Mouse (Mus musculus): ENCODE results near the gene Calr4. TPM values are rescaled to one million over a fixed set of nuclear protein-coding genes. Genes with fewer than 3 reads are reported as not detected.

Calr4 gene
- total and polyA plus RNA-seq, 2 experiments, result not detected

DNA sequence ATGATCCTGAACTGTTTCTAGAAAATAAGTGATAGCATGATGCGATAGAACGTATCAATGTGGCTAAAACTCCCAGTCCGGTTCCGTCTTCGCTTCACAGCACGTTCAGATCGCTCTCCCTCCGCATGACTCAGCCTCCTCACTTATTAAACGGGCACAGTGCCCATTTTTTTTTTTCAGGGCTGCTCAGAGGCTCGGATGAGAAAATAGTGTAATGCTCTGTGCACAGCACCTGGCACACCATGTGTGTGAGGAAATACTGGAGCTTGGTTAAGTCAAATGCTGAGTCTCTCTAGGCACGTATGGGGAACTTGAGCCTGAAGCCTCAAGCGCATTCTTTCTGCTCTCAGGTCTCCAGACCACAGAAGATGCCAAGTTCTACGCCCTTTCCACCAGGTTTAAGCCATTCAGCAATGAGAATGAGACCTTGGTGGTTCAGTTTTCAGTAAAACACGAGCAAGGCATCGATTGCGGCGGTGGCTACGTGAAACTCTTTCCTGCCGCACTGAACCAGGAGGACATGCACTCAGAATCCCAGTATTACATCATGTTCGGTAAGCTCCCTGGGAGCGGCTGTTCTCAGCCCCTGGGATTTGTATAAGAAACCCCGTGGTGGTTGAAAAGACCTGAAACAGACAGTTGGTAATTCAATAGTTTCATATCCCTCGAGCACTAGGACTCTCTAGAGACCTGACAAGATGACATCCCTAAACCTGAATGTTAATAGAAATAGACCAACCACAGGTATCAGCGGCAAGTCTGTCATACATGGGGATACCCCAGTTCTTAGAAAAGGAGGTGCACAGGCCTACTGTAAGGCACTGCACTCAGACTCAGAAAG is 4.4 kb downstream of the Calr4 start:
- Histone ChIP-seq H3K27ac (replicated peaks; ENCODE audit: insufficient read depth, low read depth, low read length) (no peak overlapping the region), H3K27me3 (ENCODE audit: control insufficient read depth, insufficient read depth, low read length) (no peaks in the 10 kb centered on the region), H3K79me2 (ENCODE audit: control insufficient read depth, insufficient read depth, low read length) (no peaks in the 10 kb centered on the region), H3K4me3 (ENCODE audit: insufficient read depth, low read depth, low read length) (no peak overlapping the region), H3K9ac (ENCODE audit: low read depth, low read length) (no peak overlapping the region), H3K36me3 (ENCODE audit: control insufficient read depth, insufficient read depth, low read length) (no peaks in the 10 kb centered on the region), H3K4me1 (ENCODE audit: control insufficient read depth, insufficient read depth, low read length) (no peaks in the 10 kb centered on the region)
- no peak for DNase-seq (ENCODE audit: extremely low read depth, low read depth, low spot score)
- 90% methylated on average over 24 of the region's 24 CpGs for WGBS
- TF ChIP-seq POLR2A (IDR thresholded peaks at IDR 0.05; ENCODE audit: extremely low read depth, insufficient read depth, low read length), result no peak
- no peak for TF ChIP-seq CTCF (IDR thresholded peaks at IDR 0.05; ENCODE audit: low read depth, low read length)

- Histone ChIP-seq H3K4me1 (ENCODE audit: control insufficient read depth, insufficient read depth, low read length) (no peaks in the 10 kb centered on the region), H3K27me3 (ENCODE audit: control insufficient read depth, insufficient read depth, low read length) (no peaks in the 10 kb centered on the region), H3K79me2 (ENCODE audit: control insufficient read depth, insufficient read depth, low read length) (no peaks in the 10 kb centered on the region), H3K27ac (replicated peaks; ENCODE audit: insufficient read depth, low read depth, low read length) (no peak overlapping the region), H3K4me3 (ENCODE audit: insufficient read depth, low read depth, low read length) (no peak overlapping the region), H3K9ac (ENCODE audit: low read depth, low read length) (no peak overlapping the region), H3K36me3 (ENCODE audit: control insufficient read depth, insufficient read depth, low read length) (no peaks in the 10 kb centered on the region)
- no peak for DNase-seq (ENCODE audit: extremely low read depth, low read depth, low spot score)
- no peak for TF ChIP-seq CTCF (IDR thresholded peaks at IDR 0.05; ENCODE audit: low read depth, low read length)
- no peak for TF ChIP-seq POLR2A (IDR thresholded peaks at IDR 0.05; ENCODE audit: extremely low read depth, insufficient read depth, low read length)
These were observed 6.9 kb downstream of the Calr4 start for GRCm38 (mm10) chr4:109241221-109241620.

GRCm38 (mm10) chr4:109241934-109242333 is 7.6 kb downstream of the Calr4 start:
- no peak for DNase-seq (ENCODE audit: extremely low read depth, low read depth, low spot score)
- 82% methylated on average over 4 of the region's 4 CpGs for WGBS
- TF ChIP-seq POLR2A (IDR thresholded peaks at IDR 0.05; ENCODE audit: extremely low read depth, insufficient read depth, low read length) (no peak), CTCF (IDR thresholded peaks at IDR 0.05; ENCODE audit: low read depth, low read length) (no peak)
- Histone ChIP-seq H3K4me3 (ENCODE audit: insufficient read depth, low read depth, low read length) (no peak overlapping the region), H3K27ac (replicated peaks; ENCODE audit: insufficient read depth, low read depth, low read length) (no peak overlapping the region), H3K36me3 (ENCODE audit: control insufficient read depth, insufficient read depth, low read length) (no peaks in the 10 kb centered on the region), H3K79me2 (ENCODE audit: control insufficient read depth, insufficient read depth, low read length) (no peaks in the 10 kb centered on the region), H3K4me1 (ENCODE audit: control insufficient read depth, insufficient read depth, low read length) (no peaks in the 10 kb centered on the region), H3K9ac (ENCODE audit: low read depth, low read length) (no peak overlapping the region), H3K27me3 (ENCODE audit: control insufficient read depth, insufficient read depth, low read length) (no peaks in the 10 kb centered on the region)

DNA sequence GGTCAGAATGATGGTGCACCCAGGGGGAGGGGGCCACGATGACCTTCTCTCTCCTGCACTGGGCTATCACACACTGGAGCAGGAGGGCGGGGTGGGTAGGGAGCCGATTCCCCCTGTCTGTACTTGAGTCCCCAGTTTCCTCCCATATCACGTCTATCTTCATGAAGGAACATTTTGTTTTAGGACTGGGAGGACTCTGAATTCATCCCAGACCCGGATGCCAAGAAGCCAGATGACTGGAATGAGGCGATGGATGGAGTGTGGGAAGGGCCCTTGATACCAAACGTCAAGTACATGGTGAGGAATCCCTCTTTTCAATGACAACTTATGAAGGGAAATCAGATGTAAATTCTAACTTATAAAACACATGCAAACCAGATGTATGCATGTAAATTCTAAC is 10.2 kb downstream of the Calr4 start:
- DNase-seq (ENCODE audit: extremely low read depth, low read depth, low spot score), result no peak
- 78% methylated on average over 7 of the region's 7 CpGs for WGBS
- no peak overlapping the region for H3K9ac ChIP-seq (ENCODE audit: low read depth, low read length)
- no peaks in the 10 kb centered on the region for H3K36me3 ChIP-seq (ENCODE audit: control insufficient read depth, insufficient read depth, low read length)
- H3K27me3 ChIP-seq (ENCODE audit: control insufficient read depth, insufficient read depth, low read length), result no peaks in the 10 kb centered on the region
- TF ChIP-seq POLR2A (IDR thresholded peaks at IDR 0.05; ENCODE audit: extremely low read depth, insufficient read depth, low read length) (no peak), CTCF (IDR thresholded peaks at IDR 0.05; ENCODE audit: low read depth, low read length) (no peak)
- no peaks in the 10 kb centered on the region for H3K4me1 ChIP-seq (ENCODE audit: control insufficient read depth, insufficient read depth, low read length)
- no peaks in the 10 kb centered on the region for H3K79me2 ChIP-seq (ENCODE audit: control insufficient read depth, insufficient read depth, low read length)
- no peak overlapping the region for H3K27ac ChIP-seq (replicated peaks; ENCODE audit: insufficient read depth, low read depth, low read length)
- H3K4me3 ChIP-seq (ENCODE audit: insufficient read depth, low read depth, low read length), result no peak overlapping the region

- Histone ChIP-seq H3K4me3 (ENCODE audit: insufficient read depth, low read depth, low read length) (no peak overlapping the region), H3K9ac (ENCODE audit: low read depth, low read length) (no peak overlapping the region), H3K4me1 (ENCODE audit: control insufficient read depth, insufficient read depth, low read length) (no peaks in the 10 kb centered on the region), H3K36me3 (ENCODE audit: control insufficient read depth, insufficient read depth, low read length) (no peaks in the 10 kb centered on the region), H3K27me3 (ENCODE audit: control insufficient read depth, insufficient read depth, low read length) (no peaks in the 10 kb centered on the region), H3K27ac (replicated peaks; ENCODE audit: insufficient read depth, low read depth, low read length) (no peak overlapping the region), H3K79me2 (ENCODE audit: control insufficient read depth, insufficient read depth, low read length) (no peaks in the 10 kb centered on the region)
- no peak for DNase-seq (ENCODE audit: extremely low read depth, low read depth, low spot score)
- no peak for TF ChIP-seq POLR2A (IDR thresholded peaks at IDR 0.05; ENCODE audit: extremely low read depth, insufficient read depth, low read length)
- TF ChIP-seq CTCF (IDR thresholded peaks at IDR 0.05; ENCODE audit: low read depth, low read length), result no peak
- WGBS, result 78% methylated on average over 6 of the region's 6 CpGs
These were observed 10.8 kb downstream of the Calr4 start for GRCm38 (mm10) chr4:109245016-109245620.

DNA sequence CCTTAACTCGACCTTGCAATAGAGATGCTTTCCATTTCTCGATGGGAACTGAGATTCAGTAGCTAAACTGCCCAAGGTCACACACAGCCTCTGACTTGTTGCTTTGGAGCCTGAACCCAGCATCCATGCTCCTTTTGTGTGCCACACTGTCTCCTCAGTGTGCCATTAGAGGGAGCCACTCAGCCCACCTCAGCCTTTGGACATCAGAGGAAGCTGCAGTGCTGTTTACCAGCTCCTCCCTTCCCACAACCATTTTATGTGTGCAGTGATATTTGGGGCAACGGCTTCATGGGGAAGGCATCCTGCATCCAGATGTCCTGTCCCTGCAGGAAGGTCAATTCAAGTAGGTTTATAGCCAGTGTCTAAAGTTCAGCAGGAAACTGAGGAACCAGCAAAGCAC is 17.3 kb downstream of the Calr4 start:
- H3K4me1 ChIP-seq (ENCODE audit: control insufficient read depth, insufficient read depth, low read length), result no peaks in the 10 kb centered on the region
- TF ChIP-seq POLR2A (IDR thresholded peaks at IDR 0.05; ENCODE audit: extremely low read depth, insufficient read depth, low read length), result no peak
- TF ChIP-seq CTCF (IDR thresholded peaks at IDR 0.05; ENCODE audit: low read depth, low read length), result peak; percentile 75
- no peak overlapping the region for H3K9ac ChIP-seq (ENCODE audit: low read depth, low read length)
- no peaks in the 10 kb centered on the region for H3K27me3 ChIP-seq (ENCODE audit: control insufficient read depth, insufficient read depth, low read length)
- WGBS, result 37% methylated on average over 3 of the region's 3 CpGs
- H3K79me2 ChIP-seq (ENCODE audit: control insufficient read depth, insufficient read depth, low read length), result no peaks in the 10 kb centered on the region
- no peak for DNase-seq (ENCODE audit: extremely low read depth, low read depth, low spot score)
- no peak overlapping the region for H3K27ac ChIP-seq (replicated peaks; ENCODE audit: insufficient read depth, low read depth, low read length)
- H3K36me3 ChIP-seq (ENCODE audit: control insufficient read depth, insufficient read depth, low read length), result no peaks in the 10 kb centered on the region
- no peak overlapping the region for H3K4me3 ChIP-seq (ENCODE audit: insufficient read depth, low read depth, low read length)
